7 mouse cellular contexts compared by ENCODE assay signal in the genomic region with DNA sequence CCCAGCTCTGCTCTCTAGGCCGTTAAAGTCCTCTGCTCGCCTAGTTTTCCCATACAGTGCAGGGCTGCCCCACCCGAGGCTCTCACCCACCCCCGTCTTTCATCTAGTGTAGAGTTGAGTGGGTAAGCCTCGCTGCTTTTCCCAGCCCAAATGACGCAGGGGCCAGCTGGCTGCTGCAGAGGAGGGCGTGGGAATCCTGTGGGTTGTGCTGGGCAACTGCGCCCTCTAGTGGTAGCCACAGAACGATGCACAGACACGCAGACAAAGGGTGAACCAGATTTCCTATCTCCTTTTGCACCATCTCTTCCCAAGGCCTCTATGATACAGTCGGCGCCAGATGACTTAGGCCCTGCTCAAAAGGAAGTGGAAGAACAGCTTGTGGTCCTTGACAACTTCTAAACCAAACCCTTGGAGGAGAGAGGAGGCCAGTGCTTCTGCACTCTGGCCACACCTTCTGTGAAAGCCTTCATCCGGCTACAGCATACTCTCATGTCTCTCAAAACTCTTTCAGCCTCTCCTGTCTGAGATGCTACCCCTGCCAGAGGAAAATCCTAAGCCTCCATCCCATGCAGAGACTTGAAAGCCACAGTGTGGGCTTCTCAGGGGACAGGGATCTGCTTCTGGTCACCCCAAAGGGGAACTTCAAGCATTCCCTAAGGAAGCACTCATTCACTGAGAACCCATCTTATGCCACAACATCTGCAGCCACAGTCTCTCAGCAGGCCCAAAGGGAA. TPM values are rescaled to one million over a fixed set of nuclear protein-coding genes. Genes with fewer than 3 reads are reported as not detected.
A peak's percentile ranks its signal among the peaks of the same experiment; 100 is the strongest.
DNase-seq lines count a peak whose midpoint lies in the region; ATAC-seq and TF ChIP-seq lines count a peak whose summit lies in the region.

No protein-coding gene starts in this region.

- 0 out of 2 replicates have a peak overlapping the region, but pooled peaks have one; percentile 14 for H3K4me2 ChIP-seq in midbrain, embryonic 12.5 days (replicated peaks)

- no peaks in the 10 kb centered on the region for H3K36me3 ChIP-seq in embryonic facial prominence, embryonic 10.5 days (replicated peaks)
- H3K36me3 ChIP-seq in limb, embryonic 10.5 days = no peaks in the 10 kb centered on the region
- no peaks in the 10 kb centered on the region for H3K36me3 ChIP-seq in midbrain, embryonic 12.5 days
- H3K36me3 ChIP-seq in small intestine, adult 2 months (ENCODE audit: control insufficient read depth, insufficient read depth, low read length) = no peaks in the 10 kb centered on the region

- peak overlapping the region; percentile 78 for H3K27ac ChIP-seq in embryonic facial prominence, embryonic 10.5 days (replicated peaks)
- H3K27ac ChIP-seq in limb, embryonic 10.5 days = peak overlapping the region; percentile 81
- no peak overlapping the region; the same call in 1 of the 2 replicates for H3K27ac ChIP-seq in midbrain, embryonic 12.5 days (replicated peaks)
- no peak overlapping the region for H3K27ac ChIP-seq in small intestine, adult 2 months (ENCODE audit: insufficient read depth, low read depth, low read length)

- peaks cover 66% of the 10 kb centered on the region for H3K4me1 ChIP-seq in embryonic facial prominence, embryonic 10.5 days
- H3K4me1 ChIP-seq in limb, embryonic 10.5 days = peaks cover 58% of the 10 kb centered on the region
- peaks cover 12% of the 10 kb centered on the region for H3K4me1 ChIP-seq in midbrain, embryonic 12.5 days
- H3K4me1 ChIP-seq in small intestine, adult 2 months (ENCODE audit: control insufficient read depth, insufficient read depth, insufficient read length, low read length) = peaks cover 2% of the 10 kb centered on the region; the same call in 1 of the 2 replicates

- no peaks in the 10 kb centered on the region for H3K9me3 ChIP-seq in embryonic facial prominence, embryonic 10.5 days
- H3K9me3 ChIP-seq in limb, embryonic 10.5 days (replicated peaks) = no peaks in the 10 kb centered on the region
- no peaks in the 10 kb centered on the region for H3K9me3 ChIP-seq in midbrain, embryonic 12.5 days

- WGBS in embryonic facial prominence, embryonic 10.5 days = 11% methylated on average over 13 of the region's 13 CpGs
- 12% methylated on average over 13 of the region's 13 CpGs for WGBS in limb, embryonic 10.5 days
- 10% methylated on average over 13 of the region's 13 CpGs for WGBS in midbrain, embryonic 12.5 days
- 8% methylated on average over 13 of the region's 13 CpGs for WGBS in small intestine, adult 2 months

- no peak for TF ChIP-seq POLR2A in small intestine, adult 2 months (IDR thresholded peaks at IDR 0.05; ENCODE audit: low read depth, low read length)

- H3K27me3 ChIP-seq in embryonic facial prominence, embryonic 10.5 days (replicated peaks; ENCODE audit: low read depth, poor library complexity, severe bottlenecking) = peaks cover 9% of the 10 kb centered on the region; the same call in 1 of the 2 replicates
- H3K27me3 ChIP-seq in limb, embryonic 10.5 days (ENCODE audit: low read depth, poor library complexity, severe bottlenecking) = no peaks in the 10 kb centered on the region
- H3K27me3 ChIP-seq in midbrain, embryonic 12.5 days = peaks cover 3% of the 10 kb centered on the region; the same call in 1 of the 2 replicates
- H3K27me3 ChIP-seq in small intestine, adult 2 months (ENCODE audit: control insufficient read depth, insufficient read depth, low read length) = no peaks in the 10 kb centered on the region

- DNase-seq in adrenal gland, postnatal 14 days = peak; percentile 90
- peak; percentile 88 for DNase-seq in embryonic facial prominence, embryonic 10.5 days (ENCODE audit: low spot score)
- peak; percentile 99 for DNase-seq in heart, adult 11 months
- DNase-seq in kidney, adult 11 months = peak; percentile 58
- peak; percentile 91 for DNase-seq in limb, embryonic 10.5 days (ENCODE audit: low spot score)

- TF ChIP-seq CTCF in small intestine, adult 2 months (IDR thresholded peaks at IDR 0.05; ENCODE audit: extremely low read depth, insufficient read length, insufficient replicate concordance, low read depth, low read length) = peak; percentile 96

- H3K9ac ChIP-seq in midbrain, embryonic 12.5 days (replicated peaks) = peak overlapping the region; percentile 32; the same call in 1 of the 2 replicates

- H3K4me3 ChIP-seq in embryonic facial prominence, embryonic 10.5 days = 0 out of 2 replicates have a peak overlapping the region, but pooled peaks have one; percentile 13
- H3K4me3 ChIP-seq in limb, embryonic 10.5 days = no peak overlapping the region
- no peak overlapping the region for H3K4me3 ChIP-seq in midbrain, embryonic 12.5 days
- H3K4me3 ChIP-seq in small intestine, adult 2 months (ENCODE audit: low read depth, low read length) = no peak overlapping the region

- ATAC-seq in midbrain, embryonic 12.5 days (ENCODE audit: low FRiP score, low read depth) = peak; percentile 82

RNA-seq across cellular contexts. Expression of a gene that starts 49.3 kb away (rescaled TPM):
- 70.1 and 88.2 TPM in 2 replicates for total RNA-seq in adrenal gland, postnatal 14 days (2021)
- 47.4 and 51.9 TPM in 2 replicates for polyA plus RNA-seq in embryonic facial prominence, embryonic 10.5 days (2016; fragmentation: Nextera tagmentation; extraction: Ambion mirVana)
- 46.3 and 54.4 TPM in 2 replicates for polyA plus RNA-seq in limb, embryonic 10.5 days (2016; fragmentation: Nextera tagmentation; extraction: Ambion mirVana)
- polyA plus RNA-seq in midbrain, embryonic 12.5 days (2016; fragmentation: Nextera tagmentation; extraction: Ambion mirVana) = 35.6 and 41.0 TPM in 2 replicates
- 140 and 147 TPM in 2 replicates for polyA plus RNA-seq in small intestine, adult 2 months (2012; rRNA removed)

Comparison
In these comparisons a context has a peak if more than half of its experiments do, and no peak if none do; other contexts are left out.
1. H3K27ac ChIP-seq: peak in embryonic facial prominence, embryonic 10.5 days (single experiment) and limb, embryonic 10.5 days (single experiment); none in midbrain, embryonic 12.5 days (single experiment) and small intestine, adult 2 months (single experiment).
2. Peak in every context shown above with its lines, with median percentiles within 50 percentile points of each other: DNase-seq.